Mouse (Mus musculus): ENCODE measurements around the gene Ipmk. TPM values are rescaled to one million over a fixed set of nuclear protein-coding genes. Genes with fewer than 3 reads are reported as not detected.
"Not testable (repeated sequence)": the region's sequence is repeated elsewhere in the genome, so short reads cannot be mapped to it uniquely, and the experiment has no call there.

The Ipmk gene
- total RNA-seq, 1 experiment from 2014 or later = 21.9 TPM

- DNase-seq = no peak
These were observed 79.2 kb downstream of the Ipmk start for GRCm38 (mm10) chr10:71426740-71427139.

GRCm38 (mm10) chr10:71427381-71427780 is 79.8 kb downstream of the Ipmk start:
- DNase-seq = no peak

DNA sequence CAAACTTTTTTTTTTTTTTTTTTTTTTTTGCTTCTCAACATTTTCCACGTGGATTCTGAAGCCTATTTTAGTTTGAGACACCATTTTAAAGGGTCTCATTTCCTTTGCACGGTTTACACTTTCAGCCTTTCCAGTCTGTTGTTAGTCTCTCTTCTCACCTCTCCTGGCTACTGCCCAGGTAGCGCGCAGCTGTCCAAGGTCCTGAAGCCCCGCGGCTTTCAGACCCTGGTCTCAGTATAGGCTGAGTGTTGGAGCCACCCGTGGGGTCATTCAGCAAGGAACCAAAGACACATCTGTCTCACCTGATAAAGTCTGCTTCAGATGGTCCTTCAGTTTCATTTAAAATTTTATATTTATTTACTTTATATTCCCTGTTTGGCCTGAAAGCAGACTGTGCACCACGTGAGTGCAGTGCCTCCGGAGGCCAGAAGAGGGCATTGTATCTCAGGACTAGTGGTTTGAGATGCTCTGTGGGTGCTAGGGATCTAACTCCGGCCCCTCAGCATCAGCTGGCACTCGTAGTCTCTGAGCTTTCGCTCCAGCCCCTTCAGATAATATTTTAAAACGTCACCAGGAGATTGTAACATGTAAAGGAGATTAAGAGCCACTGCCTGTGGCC is 80.8 kb downstream of the Ipmk start:
- peak; percentile 33 for DNase-seq

GRCm38 (mm10) chr10:71430661-71431060 is 83.1 kb downstream of the Ipmk start:
- DNase-seq = no peak

DNA sequence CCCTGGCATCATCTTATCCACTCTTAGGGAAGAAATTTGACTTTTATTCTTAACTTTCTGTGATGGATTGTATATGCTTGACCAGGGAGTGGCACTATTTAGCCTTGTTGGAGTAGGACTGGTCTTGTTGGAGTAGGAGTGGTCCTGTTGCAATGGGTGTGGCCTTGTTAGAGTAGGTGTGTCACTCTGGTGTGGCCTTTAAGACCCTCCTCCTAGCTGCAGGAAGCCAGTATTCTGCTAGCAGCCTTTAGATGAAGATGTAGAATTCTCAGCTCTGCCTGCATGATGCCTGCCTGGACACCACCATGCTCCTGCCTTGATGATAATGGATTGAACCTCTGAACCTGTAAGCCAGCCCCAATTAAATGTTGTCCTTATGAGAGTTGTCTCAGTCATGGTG is 95.5 kb downstream of the Ipmk start:
- DNase-seq = no peak

GRCm38 (mm10) chr10:71447661-71448060 is 100.1 kb downstream of the Ipmk start:
- no peak for DNase-seq

DNA sequence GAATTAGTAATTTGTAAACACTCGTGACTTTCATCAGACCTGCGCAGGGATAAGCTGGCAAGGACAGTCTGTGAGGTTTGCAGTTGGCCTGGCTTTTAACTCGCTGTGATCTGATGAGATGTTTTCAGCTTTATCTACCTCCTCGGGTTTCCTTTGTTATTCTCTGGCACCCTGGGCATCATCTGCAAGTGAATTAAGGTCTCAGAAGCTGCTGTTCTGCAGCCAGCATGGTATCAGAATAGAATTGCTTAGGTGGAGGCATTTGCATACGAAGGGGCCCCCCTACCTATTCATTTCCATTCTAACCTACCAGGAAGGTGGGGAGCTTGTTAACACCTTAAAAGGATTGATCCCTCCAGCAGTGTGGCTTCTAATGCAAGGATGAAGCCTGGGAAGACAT is 100.7 kb downstream of the Ipmk start:
- DNase-seq = no peak

- DNase-seq = no peak
These were observed 107.8 kb downstream of the Ipmk start for GRCm38 (mm10) chr10:71455355-71455754.

GRCm38 (mm10) chr10:71462371-71462770 is 114.8 kb downstream of the Ipmk start:
- not testable (repeated sequence) for DNase-seq

DNA sequence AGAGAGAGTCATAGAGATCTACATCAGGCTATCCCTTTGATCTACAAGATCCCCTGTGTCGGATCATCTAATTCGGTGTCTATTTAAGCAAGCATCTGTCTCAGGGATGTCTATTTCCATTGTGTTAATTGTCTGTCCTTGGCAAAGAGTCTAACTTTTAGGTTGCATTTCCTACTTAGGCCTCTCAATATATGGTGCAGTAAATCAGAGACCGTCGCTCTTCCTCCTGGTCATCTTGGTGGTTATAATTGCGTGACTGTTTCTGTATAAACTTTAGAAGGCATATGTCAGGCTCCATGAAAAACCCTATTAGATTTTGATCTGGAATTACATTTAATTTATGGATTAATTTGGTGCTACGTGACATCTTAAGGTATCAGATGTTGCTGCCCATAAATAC is 116.9 kb downstream of the Ipmk start:
- DNase-seq = no peak

- no peak for DNase-seq
These were observed 120.8 kb downstream of the Ipmk start for GRCm38 (mm10) chr10:71468315-71468714.

- no peak for DNase-seq
These were observed 122.2 kb downstream of the Ipmk start for GRCm38 (mm10) chr10:71469751-71470150.

DNA sequence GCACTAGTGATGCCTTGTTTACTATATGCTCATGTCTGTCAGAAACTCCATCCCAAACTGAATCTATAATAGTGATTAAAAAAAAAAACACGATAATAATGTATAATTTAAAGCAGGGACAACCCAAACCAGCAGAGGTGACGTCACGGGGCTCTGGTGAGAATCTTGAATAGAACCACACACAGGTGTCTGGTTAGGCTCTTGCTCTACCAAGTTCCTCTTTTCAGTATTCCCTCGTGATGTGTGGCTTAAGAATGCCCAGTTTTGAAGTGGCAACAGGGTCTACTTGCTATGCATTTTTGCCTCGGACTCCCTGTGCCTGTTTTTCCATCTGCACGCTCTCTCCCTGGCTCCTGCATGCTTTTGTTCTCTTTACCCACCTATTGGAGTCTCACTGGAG is 124.5 kb downstream of the Ipmk start:
- no peak for DNase-seq

GRCm38 (mm10) chr10:71473590-71473989 is 126.0 kb downstream of the Ipmk start:
- no peak for DNase-seq

DNA sequence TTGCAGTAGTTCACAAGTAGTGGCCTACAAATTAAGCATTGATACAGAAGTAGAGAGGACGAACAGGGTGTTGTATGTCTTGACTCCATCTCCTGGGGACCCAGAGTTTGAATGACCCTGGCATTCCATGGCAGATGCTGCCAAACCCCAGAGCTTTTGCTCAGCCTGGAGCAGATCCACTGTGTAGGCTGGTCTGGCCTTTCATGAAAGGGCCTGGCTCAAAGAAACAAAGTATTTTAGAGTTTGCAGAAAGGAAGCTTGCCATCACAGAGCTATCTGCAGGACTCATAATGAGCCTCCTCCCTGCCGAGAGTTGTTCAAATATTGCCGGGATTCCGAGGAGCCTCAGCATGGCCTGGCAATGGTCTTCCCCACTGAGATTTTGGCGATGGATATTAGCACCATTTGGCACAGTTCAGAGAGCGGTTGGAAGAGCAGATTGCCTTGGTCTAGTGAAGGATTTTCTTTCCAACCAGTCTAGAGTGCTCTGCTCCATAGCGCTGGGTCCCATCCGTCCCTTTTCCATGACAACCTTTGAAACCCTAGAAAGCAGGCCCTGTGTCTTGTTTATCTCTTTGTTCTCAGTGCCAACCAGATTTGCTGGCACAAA is 129.0 kb downstream of the Ipmk start:
- DNase-seq = no peak

DNA sequence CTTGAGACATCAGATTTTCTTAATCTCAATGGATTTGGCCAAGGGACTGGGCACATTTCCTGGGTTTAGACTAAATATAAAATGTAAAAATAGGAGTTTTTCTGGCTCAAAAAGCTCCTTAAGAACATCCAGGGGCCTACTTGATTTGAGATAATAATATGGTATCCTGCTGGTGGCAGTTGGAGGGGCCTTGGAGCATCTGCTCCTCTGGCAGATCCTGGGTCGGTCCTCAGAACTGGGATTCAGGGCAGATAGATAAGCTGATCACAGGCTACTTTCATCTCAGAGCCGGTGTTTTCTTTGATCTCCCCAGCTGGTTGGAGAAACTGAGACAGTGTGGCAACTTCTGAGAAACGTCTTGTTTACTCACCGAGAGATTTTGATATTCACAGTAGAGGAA is 129.6 kb downstream of the Ipmk start:
- no peak for DNase-seq

- peak; percentile 73 for DNase-seq
These were observed 132.2 kb downstream of the Ipmk start for GRCm38 (mm10) chr10:71479700-71480325.

Other genes starting within 250 kb of the Ipmk start
- gene Bicc1, start 188.1 kb upstream of the Ipmk start, total RNA-seq (2021) = 13.1 and 14.0 TPM in 2 replicates
- 66.1 and 78.0 TPM in 2 replicates for gene Tfam, start 109.5 kb upstream of the Ipmk start, total RNA-seq (2021)
- 24.2 and 26.2 TPM in 2 replicates for gene Ube2d1, start 62.5 kb upstream of the Ipmk start, total RNA-seq (2021)
- 95.3 and 110 TPM in 2 replicates for gene Cisd1, start 2.8 kb upstream of the Ipmk start, total RNA-seq (2021)

Measured in adrenal gland, postnatal 25 days (tissue).